Mouse (Mus musculus) stomach, postnatal 0 days (tissue): Measurements from ENCODE around the gene Odf2. TPM values are rescaled to one million over a fixed set of nuclear protein-coding genes. Genes with fewer than 3 reads are reported as not detected.

ENCODE experiments used
- ATAC-seq: fragments of 200-750 bp; cut with Nextera tagmentation; 2 replicates; pipeline ENCODE4 v1.8.0; 2017; ENCODE audit not compliant: low FRiP score, low TSS enrichment
- DNase-seq: peaks from one replicate; pipeline ENCODE4 v3.0.0-alpha.2; 2016; ENCODE audit warnings: low spot score
- H3K27ac ChIP-seq: fragments of 300-500 bp; sonication (generic); replicated peaks from 2 replicates; pipeline ENCODE4 v1.5.1; 2014; ENCODE audit warnings: mild to moderate bottlenecking, control low read depth
- H3K27me3 ChIP-seq: fragments of 300-500 bp; sonication (generic); 2 replicates; pipeline ENCODE4 v1.6.1; 2014; ENCODE audit warnings: low read length; ENCODE audit not compliant: control insufficient read depth, insufficient read depth
- H3K36me3 ChIP-seq: fragments of 300-500 bp; sonication (generic); 2 replicates; pipeline ENCODE4 v1.6.1; 2014; ENCODE audit warnings: low read length, mixed read lengths; ENCODE audit not compliant: control insufficient read depth, insufficient read depth
- H3K4me1 ChIP-seq: fragments of 300-500 bp; sonication (generic); replicated peaks from 2 replicates; pipeline ENCODE4 v1.6.1; 2014; ENCODE audit warnings: antibody characterized with exemption; ENCODE audit not compliant: control insufficient read depth, insufficient read depth
- H3K4me2 ChIP-seq: fragments of 300-500 bp; sonication (generic); replicated peaks from 2 replicates; pipeline ENCODE4 v1.6.1; 2014; ENCODE audit warnings: low read depth, mild to moderate bottlenecking, control low read depth, moderate library complexity
- H3K4me3 ChIP-seq: fragments of 300-500 bp; sonication (generic); 2 replicates; pipeline ENCODE4 v1.5.1; 2014; ENCODE audit warnings: low read depth, low read length, control low read depth
- H3K9ac ChIP-seq: fragments of 300-500 bp; sonication (generic); 2 replicates; pipeline ENCODE4 v1.6.1; 2014; ENCODE audit warnings: mild to moderate bottlenecking, low read length, control low read depth, mixed read lengths
- H3K9me3 ChIP-seq: fragments of 300-500 bp; sonication (generic); 2 replicates; pipeline ENCODE4 v1.6.1; 2016; ENCODE audit warnings: low read length; ENCODE audit not compliant: control insufficient read depth
- CTCF ChIP-seq: IDR thresholded peaks from 2 replicates; pipeline ENCODE4 v1.5.1; 2016; ENCODE audit warnings: antibody characterized with exemption, low read depth, mild to moderate bottlenecking, moderate library complexity
- EP300 ChIP-seq: optimal IDR thresholded peaks from 2 replicates; pipeline ENCODE3; 2016; ENCODE audit warnings: antibody characterized with exemption
- WGBS: fragments of 180-500 bp; shearing (Covaris S2); extraction: QIAGEN DNeasy Blood & Tissue Kit; methylation state at CpG from one replicate; pipeline ENCODE4 v1.1.7; 2014; 5-methylcytosine and 5-hydroxymethylcytosine counted together
- polyA plus RNA-seq: library from polyadenylated mRNA; unstranded; fragments of >200 nt; fragmentation: Nextera tagmentation; extraction: Ambion mirVana; gene quantifications from 2 replicates; pipeline ENCODE4 v1.2.1, GENCODE M21; 2015

Gene Odf2
- polyA plus RNA-seq, 1 experiment from 2014 or later: 22.6 TPM

DNA sequence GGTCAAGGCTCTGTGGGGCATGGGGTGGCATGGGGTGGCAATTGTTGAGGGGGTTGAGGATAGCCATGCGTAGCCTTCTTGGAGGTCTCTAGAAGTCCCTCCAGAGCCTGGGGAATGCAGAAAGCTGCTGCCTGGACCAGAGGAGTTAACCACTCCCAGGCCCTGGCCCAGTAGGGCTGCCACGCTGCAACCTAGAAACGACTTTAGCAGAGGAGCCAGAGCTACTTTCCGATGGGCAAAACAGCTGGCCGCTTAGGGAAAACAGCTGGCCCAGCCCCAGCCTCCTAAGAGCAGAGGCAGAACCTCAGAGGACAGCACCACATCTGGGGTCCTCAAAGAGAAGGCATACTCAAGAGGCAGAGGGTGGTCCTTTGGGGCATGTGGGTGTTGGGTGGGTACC, 31.1 kb upstream of the Odf2 start:
- Histone ChIP-seq H3K27ac (no peak overlapping the region), H3K9ac (no peak overlapping the region), H3K4me3 (no peak overlapping the region), H3K36me3 (no peaks in the 10 kb centered on the region), H3K9me3 (no peaks in the 10 kb centered on the region), H3K4me2 (no peak overlapping the region), H3K27me3 (no peaks in the 10 kb centered on the region; the same call in 1 of the 2 replicates), H3K4me1 (no peaks in the 10 kb centered on the region)
- 66% methylated on average over 5 of the region's 5 CpGs for WGBS
- DNase-seq: no peak
- no peak for ATAC-seq
- no peak for TF ChIP-seq CTCF
- no peak for TF ChIP-seq EP300

DNA sequence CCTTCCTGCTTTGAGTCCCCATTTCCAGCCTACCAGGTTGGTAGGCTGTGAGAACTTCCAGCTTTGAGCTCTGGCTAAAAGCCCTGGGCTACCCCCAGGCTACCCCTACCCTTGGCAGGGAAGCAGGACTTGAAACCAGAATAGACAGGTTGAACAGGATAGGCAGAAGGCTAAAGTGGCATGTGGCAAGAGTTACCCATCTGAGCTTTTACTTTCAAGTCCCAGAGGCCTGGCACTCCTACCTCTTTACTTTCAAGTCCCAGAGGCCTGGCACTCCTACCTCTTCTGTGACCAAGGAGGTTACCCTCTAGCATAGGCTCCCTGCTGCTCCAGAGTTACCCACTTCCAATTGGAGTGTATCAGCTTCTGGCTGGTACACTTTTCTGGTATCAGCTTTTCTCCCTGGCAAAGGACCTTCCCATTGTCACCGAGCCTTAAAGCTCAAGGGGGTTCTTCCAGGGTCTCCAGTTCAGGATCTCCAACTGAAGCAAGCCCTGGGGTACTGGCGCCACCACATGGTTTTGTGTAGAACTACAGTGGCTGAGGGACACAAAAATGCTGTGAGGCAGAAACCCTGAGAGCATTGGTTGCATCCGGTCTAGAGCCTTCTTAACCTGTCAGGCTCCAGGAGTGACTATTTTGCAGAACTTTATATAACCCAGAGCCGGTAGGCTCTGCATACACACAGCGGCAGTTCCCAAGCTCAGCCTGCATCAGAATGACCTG, 30.1 kb upstream of the Odf2 start:
- Histone ChIP-seq H3K36me3 (no peaks in the 10 kb centered on the region), H3K27ac (no peak overlapping the region), H3K27me3 (no peaks in the 10 kb centered on the region; the same call in 1 of the 2 replicates), H3K9me3 (no peaks in the 10 kb centered on the region), H3K4me2 (no peak overlapping the region), H3K4me1 (no peaks in the 10 kb centered on the region), H3K9ac (no peak overlapping the region), H3K4me3 (no peak overlapping the region)
- DNase-seq: peak; percentile 53
- no peak for ATAC-seq
- TF ChIP-seq EP300: no peak
- TF ChIP-seq CTCF: peak; percentile 83
- 8% methylated on average over 5 of the region's 5 CpGs for WGBS

DNA sequence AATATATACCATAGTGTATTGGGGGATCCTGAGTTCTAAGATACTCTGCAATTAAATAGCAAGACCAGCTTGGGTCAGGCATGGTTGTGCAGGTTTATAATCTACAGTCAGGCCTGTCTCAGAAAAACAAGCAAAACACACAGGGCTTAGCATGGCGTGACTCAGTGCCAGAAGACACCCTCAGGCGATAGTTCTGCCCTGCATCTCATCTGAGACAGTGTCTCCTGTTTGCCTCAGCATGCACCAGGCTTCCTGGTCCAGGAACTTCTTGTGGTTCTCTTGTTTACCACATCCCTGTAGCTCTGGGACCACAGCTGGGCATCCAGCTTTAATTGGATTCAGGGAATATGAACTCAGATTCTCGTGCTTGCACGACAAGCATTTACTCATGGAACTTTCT, 23.9 kb upstream of the Odf2 start:
- no peak for TF ChIP-seq CTCF
- no peak for TF ChIP-seq EP300
- DNase-seq: no peak
- Histone ChIP-seq H3K4me3 (no peak overlapping the region), H3K4me2 (no peak overlapping the region), H3K4me1 (no peaks in the 10 kb centered on the region), H3K27ac (no peak overlapping the region), H3K9me3 (no peaks in the 10 kb centered on the region), H3K36me3 (no peaks in the 10 kb centered on the region), H3K27me3 (no peaks in the 10 kb centered on the region), H3K9ac (no peak overlapping the region)
- WGBS: 66% methylated on average over 4 of the region's 4 CpGs
- no peak for ATAC-seq

DNA sequence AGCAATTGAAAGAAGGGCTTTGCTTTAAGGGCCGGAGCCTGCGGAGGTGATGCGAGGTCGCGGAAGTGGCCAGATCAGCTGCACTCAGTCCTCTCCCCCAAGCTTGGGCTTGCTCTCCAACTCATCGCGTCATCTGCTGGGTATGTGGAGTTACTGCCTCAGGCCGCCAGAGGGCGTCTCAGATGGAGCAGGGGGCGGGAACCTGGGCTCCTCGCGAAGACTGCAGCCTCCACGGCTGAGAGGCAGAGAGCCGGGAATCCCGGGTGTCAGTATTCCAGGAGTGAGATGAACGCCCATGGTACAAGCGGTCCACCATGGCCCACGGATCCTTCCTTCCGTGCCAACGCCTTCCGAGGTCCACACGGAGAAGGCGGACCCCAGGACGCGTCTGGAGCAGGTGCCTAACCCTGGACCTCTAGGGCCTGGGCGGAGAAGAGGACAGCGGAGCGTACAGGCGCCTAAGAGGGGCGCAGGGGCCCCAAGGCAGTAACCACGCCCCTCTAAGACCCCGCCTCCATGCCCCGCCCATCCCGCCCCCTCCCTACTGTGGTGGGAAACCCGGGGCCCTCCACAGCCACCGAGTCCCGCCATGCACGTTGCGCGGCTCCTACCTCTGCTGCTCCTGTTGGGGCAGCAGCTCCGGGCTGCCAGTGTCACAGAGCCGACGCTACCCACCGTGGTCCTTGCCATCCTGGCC, 19.9 kb upstream of the Odf2 start, which contains the start of gene Cercam:
Cercam (plus strand) TSS at position 216 of the 697 bp plus-strand sequence.
- Histone ChIP-seq H3K36me3 (0 out of 2 replicates have a peak, but pooled peaks cover 2% of the 10 kb centered on the region), H3K9ac (peak within 1 kb of the TSS; percentile 71), H3K4me2 (peak within 1 kb of the TSS; percentile 90), H3K27me3 (no peaks in the 10 kb centered on the region), H3K27ac (peak within 1 kb of the TSS; percentile 86), H3K9me3 (no peaks in the 10 kb centered on the region), H3K4me3 (peak within 1 kb of the TSS; percentile 55), H3K4me1 (no peaks in the 10 kb centered on the region)
- TF ChIP-seq EP300 (no peak), CTCF (peak; percentile 95)
- peak; percentile 90 for ATAC-seq
- WGBS: under 1% methylated on average over 43 of the region's 44 CpGs
- peak; percentile 85 for DNase-seq

DNA sequence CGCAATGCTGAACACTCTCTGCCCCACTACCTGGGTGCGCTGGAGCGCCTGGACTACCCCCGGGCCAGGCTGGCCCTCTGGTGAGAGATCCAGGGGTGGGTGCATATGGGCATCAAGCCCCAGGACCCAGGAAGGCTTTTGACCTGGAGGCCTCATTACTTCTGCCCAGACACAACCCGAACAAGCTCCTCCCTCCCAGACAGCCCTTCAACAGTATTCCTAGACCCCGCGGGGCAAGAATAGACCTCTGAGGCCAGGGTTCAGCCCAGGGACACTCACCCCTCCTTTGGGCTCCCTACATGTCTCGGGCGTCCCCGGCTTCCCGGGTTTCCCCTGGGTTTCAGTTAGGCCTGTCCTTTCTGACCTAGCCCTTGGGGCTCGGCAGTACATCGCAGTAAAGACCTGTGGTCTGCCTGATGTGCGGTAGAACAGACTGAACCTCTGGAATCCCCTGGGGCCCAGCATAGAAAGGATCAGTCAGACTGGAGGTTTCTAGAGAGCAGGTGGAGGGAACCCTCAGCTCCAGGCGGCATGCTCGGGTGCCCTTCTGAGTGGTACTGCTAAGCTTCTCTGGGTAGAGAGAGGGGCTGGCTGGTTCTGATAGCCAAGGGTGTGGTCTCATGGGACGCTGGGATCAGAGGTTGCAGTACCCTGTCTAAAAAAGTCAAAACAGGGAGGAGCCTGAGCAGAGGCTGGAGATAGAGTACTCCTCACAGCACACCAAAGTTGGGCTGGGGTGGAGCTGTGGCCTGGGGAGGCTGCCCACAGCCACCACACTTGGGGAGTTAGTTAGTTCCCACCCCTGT, 19.2 kb upstream of the Odf2 start:
- peak overlapping the region; percentile 86 for H3K27ac ChIP-seq
- 7% methylated on average over 17 of the region's 17 CpGs for WGBS
- no peaks in the 10 kb centered on the region for H3K4me1 ChIP-seq
- H3K27me3 ChIP-seq: no peaks in the 10 kb centered on the region
- DNase-seq (no peak), ATAC-seq (peak; percentile 36)
- no peaks in the 10 kb centered on the region for H3K9me3 ChIP-seq
- H3K36me3 ChIP-seq: 0 out of 2 replicates have a peak, but pooled peaks cover 2% of the 10 kb centered on the region
- H3K9ac ChIP-seq: peak overlapping the region; percentile 71
- TF ChIP-seq EP300 (no peak), CTCF (no peak)
- H3K4me2 ChIP-seq: peak overlapping the region; percentile 90
- H3K4me3 ChIP-seq: peak overlapping the region; percentile 55
